Mouse (Mus musculus) olfactory bulb, adult 2 months (tissue): ENCODE results near the gene Mcmbp. TPM values are rescaled to one million over a fixed set of nuclear protein-coding genes. Genes with fewer than 3 reads are reported as not detected.

ENCODE experiments used
- H3K27ac ChIP-seq: fragments of 200-500 bp; 2 replicates; pipeline ENCODE4 v1.5.1; 2012; ENCODE audit warnings: low read depth, low read length; ENCODE audit not compliant: insufficient read depth
- H3K4me1 ChIP-seq: fragments of 200-500 bp; 2 replicates; pipeline ENCODE4 v1.6.1; 2012; ENCODE audit warnings: low read length; ENCODE audit not compliant: control insufficient read depth, insufficient read depth
- H3K4me3 ChIP-seq: fragments of 200-500 bp; 2 replicates; pipeline ENCODE4 v1.5.1; 2012; ENCODE audit warnings: mild to moderate bottlenecking, low read depth, low read length, moderate library complexity; ENCODE audit not compliant: insufficient read depth
- CTCF ChIP-seq: fragments of 200-500 bp; IDR thresholded peaks from 2 replicates; pipeline ENCODE4 v1.5.1; 2012; ENCODE audit warnings: low read depth, mild to moderate bottlenecking, low read length, moderate library complexity; ENCODE audit not compliant: insufficient read depth
- POLR2A ChIP-seq: fragments of 200-500 bp; IDR thresholded peaks from 2 replicates; pipeline ENCODE4 v1.6.1; 2012; ENCODE audit warnings: mild to moderate bottlenecking, low read depth, low read length, moderate library complexity; ENCODE audit not compliant: insufficient read depth
- WGBS: fragments of 180-500 bp; shearing (Covaris S2); methylation state at CpG from one replicate; pipeline ENCODE4 v1.1.7; 2018; 5-methylcytosine and 5-hydroxymethylcytosine counted together
- polyA plus RNA-seq: library from polyadenylated mRNA; stranded (reverse); fragments of >200 nt; gene quantifications from 2 replicates; pipeline ENCODE4 v1.2.4, GENCODE M21; 2012; ENCODE audit warnings: low replicate concordance; ENCODE audit not compliant: missing spikeins, insufficient read depth, insufficient read length

The Mcmbp gene
- polyA plus RNA-seq = not detected in 2 replicates

DNA sequence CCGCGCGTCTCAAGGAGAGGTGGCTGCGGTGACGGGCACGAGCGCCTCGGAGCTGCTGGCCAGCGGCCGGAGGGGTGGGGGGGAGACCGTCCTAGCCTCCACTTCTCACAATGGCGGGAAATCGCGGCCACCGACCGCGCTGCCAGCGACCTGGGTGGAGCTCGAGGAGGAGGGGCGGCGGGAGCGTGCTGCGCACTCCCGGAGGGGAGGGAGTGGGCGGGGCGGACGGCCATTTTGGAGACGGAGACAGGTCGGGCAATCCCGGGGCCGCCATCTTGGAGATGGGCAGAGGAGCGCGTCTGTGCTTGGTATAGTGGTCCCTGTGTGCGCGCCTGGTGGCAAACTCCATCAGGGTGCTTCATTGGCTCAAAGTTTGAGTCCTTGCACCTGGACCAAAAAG is at the start of gene Mcmbp:
Gene Mcmbp (minus strand): TSS at position 162 of the 400 bp plus-strand sequence.
- Histone ChIP-seq H3K4me3 (peak within 1 kb of the TSS; percentile 97), H3K27ac (peak within 1 kb of the TSS; percentile 43), H3K4me1 (no peaks in the 10 kb centered on the region)
- TF ChIP-seq CTCF (no peak), POLR2A (peak; percentile 61; the same call in 1 of the 2 replicates)
- WGBS = under 1% methylated on average over 34 of the region's 35 CpGs

DNA sequence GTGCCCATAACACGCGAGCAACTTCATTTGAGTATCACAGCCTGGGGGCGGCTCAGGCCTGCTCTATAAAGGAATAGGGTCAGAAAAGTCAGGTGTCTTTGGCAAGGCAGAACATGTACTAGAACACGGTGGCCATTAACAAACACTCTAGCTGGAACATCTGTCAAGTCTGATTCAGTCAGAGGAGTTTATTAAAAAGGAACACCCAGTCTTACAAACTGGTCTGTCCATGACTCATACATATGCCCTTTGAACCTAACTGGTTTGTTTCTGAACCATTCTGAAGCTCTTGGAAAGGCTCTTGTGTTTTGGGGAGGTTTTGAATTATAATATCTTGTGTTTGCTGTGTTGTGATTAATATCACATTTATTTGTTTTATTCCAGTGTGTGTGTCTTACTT is 49.8 kb upstream of the Mcmbp start:
- Histone ChIP-seq H3K4me3 (no peak overlapping the region), H3K4me1 (no peaks in the 10 kb centered on the region), H3K27ac (no peak overlapping the region)
- 90% methylated on average over 4 of the region's 4 CpGs for WGBS
- TF ChIP-seq POLR2A = no peak
- no peak for TF ChIP-seq CTCF

DNA sequence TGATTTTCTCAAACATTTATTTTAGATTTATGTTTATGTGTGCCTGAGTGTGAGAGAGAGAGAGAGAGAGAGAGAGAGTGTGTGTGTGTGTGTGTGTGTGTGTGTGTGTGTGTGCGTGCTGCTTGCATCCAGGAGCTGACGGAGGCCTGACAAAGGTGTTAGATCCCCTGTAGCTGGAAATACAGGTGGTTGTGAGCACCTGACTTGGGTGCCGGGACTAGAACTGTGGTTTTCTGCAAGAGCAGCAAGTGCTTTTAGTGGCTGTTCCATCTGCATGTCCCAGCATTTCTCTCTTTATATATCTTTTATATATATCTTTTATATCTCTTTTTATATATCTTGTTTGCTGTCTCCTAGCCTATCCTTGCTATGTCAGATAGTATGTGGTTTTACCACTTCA is 41.6 kb upstream of the Mcmbp start:
- Histone ChIP-seq H3K4me3 (no peak overlapping the region), H3K27ac (no peak overlapping the region), H3K4me1 (no peaks in the 10 kb centered on the region)
- WGBS = 90% methylated on average over 3 of the region's 3 CpGs
- TF ChIP-seq POLR2A (no peak), CTCF (no peak)

DNA sequence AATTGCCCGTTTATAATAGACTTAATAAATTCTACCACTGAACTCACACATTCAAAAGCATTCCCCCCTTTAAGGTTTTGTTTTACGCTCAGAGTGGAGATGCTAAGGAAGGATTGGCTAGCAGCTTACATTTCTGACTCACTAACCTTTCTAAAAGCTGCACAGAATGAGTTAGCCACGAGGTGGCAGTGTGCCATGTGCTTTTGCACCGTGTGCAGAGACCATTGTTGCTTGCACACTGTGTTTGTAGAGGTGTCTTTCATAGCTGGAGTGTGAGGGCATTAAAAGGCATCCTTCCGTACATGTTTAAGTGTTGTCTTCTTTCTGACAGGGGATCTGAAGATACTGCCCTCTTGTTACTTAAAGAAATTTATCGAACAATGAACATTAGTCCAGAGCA is 39.0 kb upstream of the Mcmbp start:
- TF ChIP-seq POLR2A (no peak), CTCF (no peak)
- Histone ChIP-seq H3K27ac (no peak overlapping the region), H3K4me1 (no peaks in the 10 kb centered on the region), H3K4me3 (no peak overlapping the region)
- WGBS = 26% methylated on average over 6 of the region's 6 CpGs

DNA sequence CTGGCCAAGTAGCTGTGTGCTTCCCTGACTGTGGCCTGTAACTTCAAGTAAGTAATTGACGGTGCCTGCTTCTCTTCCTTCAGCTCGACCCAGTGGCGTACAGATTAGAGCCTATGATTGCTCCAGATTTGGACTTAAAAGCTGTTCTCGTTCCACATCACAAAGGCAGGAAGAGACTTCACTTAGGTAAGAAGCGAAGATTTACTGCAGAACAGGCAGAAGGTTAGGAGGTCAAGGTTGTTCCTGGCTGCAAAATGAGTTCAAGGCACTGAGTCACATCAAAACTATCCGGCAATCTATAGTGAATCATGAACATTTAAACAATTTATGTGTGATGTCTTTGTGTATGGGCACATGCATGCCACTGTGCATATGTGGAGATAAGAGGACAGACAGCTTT is 36.9 kb upstream of the Mcmbp start:
- H3K4me1 ChIP-seq = no peaks in the 10 kb centered on the region
- TF ChIP-seq POLR2A = no peak
- TF ChIP-seq CTCF = no peak
- H3K27ac ChIP-seq = no peak overlapping the region
- no peak overlapping the region for H3K4me3 ChIP-seq
- 89% methylated on average over 6 of the region's 6 CpGs for WGBS

DNA sequence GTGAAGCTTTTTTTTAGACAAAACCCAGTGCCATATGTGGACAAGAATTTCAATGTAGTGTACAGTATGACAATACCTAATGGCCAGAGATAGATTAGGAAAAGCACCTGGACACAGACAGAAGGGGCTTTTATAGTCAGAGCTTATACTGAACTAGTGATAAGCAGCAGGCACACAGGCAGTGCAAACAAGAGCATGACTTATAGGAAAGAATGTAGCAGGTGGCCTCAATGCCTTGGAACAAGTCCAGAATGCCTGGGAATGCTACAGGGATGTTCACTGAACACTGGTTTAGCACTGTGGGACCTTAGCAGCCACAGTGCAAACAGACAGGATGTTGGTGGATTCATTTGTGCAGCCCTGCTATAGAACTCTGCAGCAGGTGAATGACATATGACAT is 26.4 kb upstream of the Mcmbp start:
- Histone ChIP-seq H3K27ac (no peak overlapping the region), H3K4me1 (no peaks in the 10 kb centered on the region), H3K4me3 (no peak overlapping the region)
- no peak for TF ChIP-seq CTCF
- no peak for TF ChIP-seq POLR2A

DNA sequence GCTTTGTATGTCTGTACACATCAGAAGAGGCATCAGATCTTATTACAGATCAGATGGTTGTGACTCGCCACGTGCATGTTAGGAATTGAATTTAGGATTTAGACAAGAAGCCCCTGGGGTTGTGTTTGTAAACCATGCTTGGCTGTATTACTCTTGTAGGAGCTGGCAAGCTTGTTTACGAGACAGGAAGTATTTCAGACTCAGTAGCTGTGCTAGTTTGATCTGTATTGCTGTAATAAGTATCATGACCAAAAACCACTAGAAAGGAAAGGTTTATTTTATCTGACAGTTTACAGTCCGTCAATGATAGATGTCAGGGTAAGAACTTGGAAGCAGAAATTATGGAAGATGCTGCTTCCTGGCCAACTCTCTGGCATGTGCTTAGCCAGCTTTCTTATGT is 18.7 kb upstream of the Mcmbp start:
- 90% methylated on average over 4 of the region's 4 CpGs for WGBS
- no peak overlapping the region for H3K4me3 ChIP-seq
- H3K4me1 ChIP-seq = no peaks in the 10 kb centered on the region
- no peak for TF ChIP-seq CTCF
- TF ChIP-seq POLR2A = no peak
- no peak overlapping the region for H3K27ac ChIP-seq

DNA sequence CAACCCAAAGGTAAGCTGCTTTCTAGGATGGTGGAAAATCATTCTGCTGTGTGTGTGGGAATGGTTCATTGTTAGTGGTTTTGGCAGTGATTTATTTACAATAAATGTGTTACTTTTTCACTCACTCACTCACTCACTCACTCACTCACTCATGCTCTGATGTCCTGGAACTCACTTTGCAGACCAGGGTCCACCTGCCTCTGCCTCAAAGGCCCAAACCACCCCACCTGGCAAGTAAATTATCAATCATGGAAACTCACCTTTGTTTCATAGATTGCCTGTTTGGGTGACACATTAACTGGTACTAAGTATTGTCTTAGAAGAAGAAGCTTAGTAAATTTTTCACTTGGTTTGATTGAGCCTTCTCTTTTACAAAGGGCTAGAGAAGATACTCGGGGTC is 15.1 kb upstream of the Mcmbp start:
- 88% methylated on average over 1 of the region's 1 CpGs for WGBS
- H3K4me1 ChIP-seq = no peaks in the 10 kb centered on the region
- no peak overlapping the region for H3K4me3 ChIP-seq
- H3K27ac ChIP-seq = no peak overlapping the region
- TF ChIP-seq CTCF = no peak
- TF ChIP-seq POLR2A = no peak

DNA sequence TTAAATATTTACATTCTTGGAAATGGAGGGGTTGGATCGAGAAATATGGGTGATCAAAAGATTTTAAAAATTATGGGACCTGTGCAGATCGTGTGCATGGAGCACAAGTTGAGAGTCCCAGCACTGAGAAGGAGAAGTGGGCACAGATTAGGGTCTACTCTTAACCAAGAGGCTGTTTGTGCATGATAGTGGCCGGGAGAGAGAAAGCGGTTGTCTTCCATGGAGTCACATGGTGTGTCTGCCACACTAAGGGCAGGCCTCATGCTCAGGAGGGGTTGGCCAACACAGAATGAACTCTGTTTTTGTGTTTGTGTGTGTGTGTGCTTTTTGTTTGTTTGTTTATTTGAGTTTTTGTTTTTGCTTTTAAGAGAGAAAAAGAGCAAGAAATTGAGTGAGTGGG is 11.7 kb upstream of the Mcmbp start:
- peaks cover 3% of the 10 kb centered on the region for H3K4me1 ChIP-seq
- TF ChIP-seq POLR2A = no peak
- TF ChIP-seq CTCF = no peak
- WGBS = 88% methylated on average over 4 of the region's 4 CpGs
- H3K27ac ChIP-seq = no peak overlapping the region
- H3K4me3 ChIP-seq = no peak overlapping the region

DNA sequence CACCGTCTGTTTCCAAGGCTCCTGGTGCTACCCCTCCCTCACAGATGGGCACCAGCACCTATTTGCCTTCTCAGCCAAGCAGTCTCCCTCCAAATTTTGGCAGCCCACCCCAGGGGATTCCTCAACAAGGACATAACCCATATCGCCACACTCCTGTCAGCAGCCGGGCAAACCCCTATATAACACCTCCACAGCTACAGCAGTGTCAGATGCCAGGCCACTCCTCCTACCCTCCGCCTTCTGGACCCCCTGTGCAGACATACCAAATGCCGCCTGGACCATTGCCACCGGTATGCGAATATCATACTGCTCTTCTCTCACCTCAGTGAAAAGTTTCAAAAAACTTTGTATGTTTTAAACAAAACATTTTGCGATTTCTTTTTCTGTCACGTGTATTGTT is 10.0 kb upstream of the Mcmbp start:
- H3K4me1 ChIP-seq = peaks cover 7% of the 10 kb centered on the region
- 88% methylated on average over 9 of the region's 9 CpGs for WGBS
- no peak overlapping the region for H3K27ac ChIP-seq
- no peak overlapping the region for H3K4me3 ChIP-seq
- TF ChIP-seq CTCF (no peak), POLR2A (no peak)
